Mouse (Mus musculus): ENCODE results near the gene Slc25a17. TPM values are rescaled to one million over a fixed set of nuclear protein-coding genes. Genes with fewer than 3 reads are reported as not detected.
A peak's percentile ranks its signal among the peaks of the same experiment; 100 is the strongest.

Slc25a17 gene
- polyA plus RNA-seq, 1 experiment from 2014 or later, result 93.7 TPM

DNA sequence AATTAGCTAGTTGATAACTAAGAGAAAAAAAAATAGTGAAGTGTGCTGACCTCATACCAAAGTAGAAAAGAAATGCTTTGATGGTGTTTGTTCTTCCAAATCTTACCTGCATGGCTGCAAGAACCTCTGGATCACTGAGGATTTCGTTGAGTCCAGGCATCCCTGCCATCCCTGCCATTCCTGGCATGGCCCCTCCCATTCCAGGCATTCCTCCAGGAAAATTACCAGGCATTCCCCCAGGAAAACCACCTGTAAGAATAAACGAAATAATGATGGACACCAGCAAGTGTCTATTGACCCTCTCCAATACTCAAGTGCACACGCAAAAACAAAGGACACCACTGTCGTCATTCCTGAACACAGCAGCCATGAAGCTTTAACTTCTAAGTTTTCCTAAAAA is 5.6 kb upstream of the Slc25a17 start:
- H3K27ac ChIP-seq, result no peak overlapping the region
- no peak overlapping the region for H3K4me3 ChIP-seq
- H3K27me3 ChIP-seq (ENCODE audit: insufficient read depth, poor library complexity, severe bottlenecking), result no peaks in the 10 kb centered on the region
- no peak for DNase-seq (ENCODE audit: low spot score)
- H3K9me3 ChIP-seq, result no peaks in the 10 kb centered on the region
- H3K4me1 ChIP-seq (replicated peaks), result peaks cover 4% of the 10 kb centered on the region
- WGBS, result 90% methylated on average over 4 of the region's 4 CpGs
- peaks cover 90% of the 10 kb centered on the region for H3K36me3 ChIP-seq

DNA sequence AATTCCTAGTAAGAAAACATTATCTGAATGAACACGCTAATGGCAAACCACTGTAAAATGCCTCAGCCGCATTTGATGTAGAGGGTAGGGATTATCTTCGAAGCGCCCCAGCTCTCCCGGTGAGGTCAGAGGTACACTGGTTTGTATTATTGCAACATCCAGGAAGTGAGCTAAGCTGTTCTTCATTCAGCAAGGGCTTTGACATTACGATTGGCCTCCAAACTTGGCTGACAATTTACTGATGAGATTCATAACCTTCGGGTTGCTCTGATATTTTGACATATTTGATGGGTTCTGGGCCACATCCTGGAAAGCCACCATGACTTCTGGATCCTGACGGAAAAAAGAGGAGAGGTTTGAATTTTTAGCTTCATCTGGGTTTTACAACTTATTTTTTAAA is 4.6 kb upstream of the Slc25a17 start:
- WGBS, result 95% methylated on average over 8 of the region's 8 CpGs
- no peaks in the 10 kb centered on the region for H3K27me3 ChIP-seq (ENCODE audit: insufficient read depth, poor library complexity, severe bottlenecking)
- no peak overlapping the region for H3K27ac ChIP-seq
- peaks cover 80% of the 10 kb centered on the region for H3K36me3 ChIP-seq
- H3K4me1 ChIP-seq (replicated peaks), result peaks cover 9% of the 10 kb centered on the region
- H3K4me3 ChIP-seq, result no peak overlapping the region
- no peak for DNase-seq (ENCODE audit: low spot score)
- H3K9me3 ChIP-seq, result no peaks in the 10 kb centered on the region

DNA sequence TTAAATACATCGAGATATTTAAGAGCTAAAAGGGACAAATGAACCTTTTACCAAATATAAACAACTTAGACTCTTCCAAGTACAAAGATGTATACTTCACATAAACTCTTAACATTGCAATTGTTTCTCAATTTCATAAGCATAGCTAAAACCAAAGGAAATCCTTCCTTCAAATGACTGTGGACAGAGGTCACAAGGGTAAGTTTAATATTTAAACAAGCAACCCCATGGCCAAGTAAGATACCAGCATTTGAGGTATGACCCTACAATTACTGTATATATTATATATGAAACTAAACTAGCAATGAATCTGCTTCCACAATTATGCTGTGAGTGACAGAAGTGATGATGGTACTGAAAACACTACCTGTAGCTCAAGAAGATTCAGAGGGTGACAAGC is 3.7 kb upstream of the Slc25a17 start:
- WGBS, result 93% methylated on average over 1 of the region's 1 CpGs
- peaks cover 70% of the 10 kb centered on the region for H3K36me3 ChIP-seq
- DNase-seq (ENCODE audit: low spot score), result no peak

DNA sequence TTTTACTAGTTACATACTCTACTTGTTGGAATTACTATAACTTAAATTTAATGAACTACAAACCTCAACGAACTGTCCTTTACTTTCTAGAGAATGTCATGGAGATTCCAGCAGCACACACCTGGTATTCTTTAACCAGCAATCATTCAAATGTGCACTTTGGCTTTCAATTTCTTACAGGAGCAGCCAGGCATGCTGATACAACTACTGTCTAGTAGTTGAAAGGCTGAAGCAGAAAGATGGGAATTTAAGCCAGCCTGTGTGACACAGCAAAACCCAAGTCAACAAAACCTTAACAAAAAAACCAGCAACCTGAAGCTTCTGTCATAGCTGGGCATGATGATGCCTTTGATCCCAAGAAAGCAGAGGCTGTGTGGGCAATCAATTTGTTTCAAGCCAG is 1.9 kb upstream of the Slc25a17 start:
- DNase-seq (ENCODE audit: low spot score), result no peak
- Histone ChIP-seq H3K36me3 (peaks cover 52% of the 10 kb centered on the region), H3K9me3 (no peaks in the 10 kb centered on the region), H3K4me3 (no peak overlapping the region), H3K4me1 (replicated peaks) (peaks cover 23% of the 10 kb centered on the region), H3K27ac (no peak overlapping the region), H3K27me3 (ENCODE audit: insufficient read depth, poor library complexity, severe bottlenecking) (no peaks in the 10 kb centered on the region)
- WGBS, result 86% methylated on average over 1 of the region's 1 CpGs

More for the DNA sequence above, 3.7 kb upstream of the Slc25a17 start:
- Histone ChIP-seq H3K4me1 (replicated peaks) (peaks cover 19% of the 10 kb centered on the region), H3K27ac (no peak overlapping the region), H3K9me3 (no peaks in the 10 kb centered on the region), H3K27me3 (ENCODE audit: insufficient read depth, poor library complexity, severe bottlenecking) (no peaks in the 10 kb centered on the region), H3K4me3 (no peak overlapping the region)

DNA sequence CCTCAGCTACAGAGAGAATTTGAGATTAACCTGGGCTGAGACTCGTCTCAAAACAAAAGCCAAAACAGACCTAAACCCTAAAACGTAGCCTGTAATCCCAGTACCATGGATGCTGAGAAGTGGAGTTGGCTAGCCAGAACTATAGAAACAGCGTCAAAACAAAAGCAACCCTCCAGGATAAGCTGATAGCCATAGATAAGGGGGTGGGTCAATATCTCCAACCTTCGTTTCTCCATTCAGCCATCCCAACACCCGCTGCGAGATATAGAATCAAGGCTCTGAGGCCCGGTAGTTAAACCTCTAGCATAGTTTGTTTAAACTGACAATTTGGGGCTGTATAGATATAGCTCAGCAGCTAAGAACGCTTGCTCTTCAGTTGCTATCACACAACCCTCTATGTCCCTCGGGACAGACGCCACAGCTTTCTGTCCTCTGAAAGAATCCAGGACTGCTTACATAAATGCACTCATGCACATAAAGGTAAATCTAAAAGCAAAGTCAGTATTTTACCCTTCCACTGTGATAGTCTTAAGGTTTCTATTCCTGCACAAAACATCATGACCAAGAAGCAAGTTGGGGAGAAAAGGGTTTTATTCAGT is 904 bp upstream of the Slc25a17 start:
- WGBS, result 43% methylated on average over 10 of the region's 10 CpGs
- no peak for DNase-seq (ENCODE audit: low spot score)
- H3K9me3 ChIP-seq, result no peaks in the 10 kb centered on the region
- H3K27ac ChIP-seq, result peak overlapping the region; percentile 91
- no peaks in the 10 kb centered on the region for H3K27me3 ChIP-seq (ENCODE audit: insufficient read depth, poor library complexity, severe bottlenecking)
- H3K4me3 ChIP-seq, result peak overlapping the region; percentile 75; the same call in 1 of the 2 replicates
- peaks cover 29% of the 10 kb centered on the region for H3K4me1 ChIP-seq (replicated peaks)
- H3K36me3 ChIP-seq, result peaks cover 42% of the 10 kb centered on the region

DNA sequence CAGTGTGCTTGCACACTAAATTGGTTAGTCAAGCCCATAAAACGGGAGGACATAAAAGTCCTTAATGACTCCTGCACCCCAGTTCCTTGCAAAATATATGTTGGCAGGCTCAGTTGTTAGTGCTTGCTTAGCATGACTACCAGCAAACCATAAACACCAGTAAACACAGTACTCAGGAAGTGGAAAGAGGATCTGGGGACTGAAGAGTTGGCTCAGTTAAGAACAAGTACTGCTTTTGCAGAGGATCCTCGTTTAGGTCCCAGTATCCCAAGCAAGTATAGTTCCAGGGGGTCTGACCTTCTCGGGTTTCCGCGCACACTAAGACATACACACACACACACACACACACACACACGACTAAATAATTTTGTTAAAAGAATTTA is 401 bp upstream of the Slc25a17 start:
- Histone ChIP-seq H3K9me3 (no peaks in the 10 kb centered on the region), H3K27ac (peak overlapping the region; percentile 91), H3K4me3 (peak overlapping the region; percentile 75), H3K36me3 (peaks cover 37% of the 10 kb centered on the region), H3K4me1 (replicated peaks) (peaks cover 30% of the 10 kb centered on the region), H3K27me3 (ENCODE audit: insufficient read depth, poor library complexity, severe bottlenecking) (no peaks in the 10 kb centered on the region)
- WGBS, result 39% methylated on average over 6 of the region's 6 CpGs
- DNase-seq (ENCODE audit: low spot score), result no peak

DNA sequence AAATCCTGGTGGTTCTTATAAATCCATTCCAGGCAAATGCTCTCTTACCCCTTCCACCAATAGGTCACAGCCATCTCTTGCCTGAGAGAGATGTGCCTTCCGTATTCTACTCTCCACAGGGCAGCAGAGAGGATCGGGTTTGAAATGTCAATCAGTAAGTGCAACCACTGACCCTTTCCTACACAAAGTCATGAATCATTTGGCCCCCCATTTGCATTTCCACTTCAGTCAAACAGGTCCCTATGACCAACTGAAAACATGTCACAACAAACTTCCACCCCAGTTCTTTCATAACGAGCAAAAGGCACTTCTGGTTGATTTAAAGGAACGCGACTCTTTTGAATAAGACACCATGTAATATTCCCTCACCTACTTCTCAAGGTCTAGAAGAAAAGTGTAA is 1.2 kb downstream of the Slc25a17 start:
- WGBS, result 90% methylated on average over 5 of the region's 5 CpGs
- DNase-seq (ENCODE audit: low spot score), result no peak
- H3K27ac ChIP-seq, result no peak overlapping the region
- peak overlapping the region; percentile 75 for H3K4me3 ChIP-seq
- H3K27me3 ChIP-seq (ENCODE audit: insufficient read depth, poor library complexity, severe bottlenecking), result no peaks in the 10 kb centered on the region
- peaks cover 22% of the 10 kb centered on the region for H3K36me3 ChIP-seq
- no peaks in the 10 kb centered on the region for H3K9me3 ChIP-seq
- H3K4me1 ChIP-seq (replicated peaks), result peaks cover 30% of the 10 kb centered on the region

DNA sequence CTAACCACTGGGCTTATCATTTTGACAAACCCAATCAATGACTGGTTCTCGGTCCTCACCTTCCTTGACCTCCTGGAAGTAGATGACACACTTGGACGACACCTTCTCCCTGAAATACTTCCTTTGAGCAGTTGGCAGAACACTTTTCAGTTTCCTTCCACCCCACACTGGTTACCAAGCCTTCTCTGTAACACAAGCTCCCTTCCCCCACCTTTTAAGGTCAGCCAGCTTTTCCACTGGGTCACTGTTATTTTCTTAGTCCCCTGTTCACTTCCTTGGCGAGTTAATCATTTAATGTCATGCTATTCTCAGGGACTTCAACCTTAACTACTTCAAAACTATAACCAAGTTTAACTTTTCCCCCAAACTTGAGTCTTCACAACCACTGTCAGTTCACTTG is 1.7 kb downstream of the Slc25a17 start:
- H3K36me3 ChIP-seq, result peaks cover 19% of the 10 kb centered on the region

DNA sequence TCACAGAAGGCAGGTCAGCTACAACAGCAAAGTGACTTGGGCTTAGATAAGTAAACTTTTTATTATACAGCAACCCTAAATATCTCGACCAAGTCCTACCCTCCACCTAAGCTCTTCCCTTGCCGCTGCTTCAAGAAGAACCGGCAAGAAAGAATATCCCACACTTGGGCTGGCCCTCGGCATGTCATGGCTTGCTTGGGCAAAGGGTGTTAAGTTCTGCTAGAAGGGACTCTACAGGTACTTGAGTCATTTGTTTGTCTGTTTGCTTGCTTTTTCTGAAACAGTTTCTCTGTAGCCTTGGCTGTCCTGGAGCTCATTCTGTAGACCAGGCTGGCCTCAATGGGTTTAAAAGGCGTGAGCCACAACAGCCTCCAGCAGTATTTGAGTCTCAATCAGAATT is 3.7 kb downstream of the Slc25a17 start:
- 47% methylated on average over 5 of the region's 5 CpGs for WGBS
- no peak overlapping the region for H3K4me3 ChIP-seq
- no peak for DNase-seq (ENCODE audit: low spot score)
- H3K36me3 ChIP-seq, result peaks cover 2% of the 10 kb centered on the region; the same call in 1 of the 2 replicates
- H3K27ac ChIP-seq, result no peak overlapping the region
- peaks cover 30% of the 10 kb centered on the region for H3K4me1 ChIP-seq (replicated peaks)
- no peaks in the 10 kb centered on the region for H3K9me3 ChIP-seq
- no peaks in the 10 kb centered on the region for H3K27me3 ChIP-seq (ENCODE audit: insufficient read depth, poor library complexity, severe bottlenecking)

More for the DNA sequence above, 1.7 kb downstream of the Slc25a17 start:
- Histone ChIP-seq H3K9me3 (no peaks in the 10 kb centered on the region), H3K27me3 (ENCODE audit: insufficient read depth, poor library complexity, severe bottlenecking) (no peaks in the 10 kb centered on the region), H3K27ac (no peak overlapping the region), H3K4me3 (no peak overlapping the region), H3K4me1 (replicated peaks) (peaks cover 30% of the 10 kb centered on the region)
- 84% methylated on average over 3 of the region's 3 CpGs for WGBS
- no peak for DNase-seq (ENCODE audit: low spot score)

DNA sequence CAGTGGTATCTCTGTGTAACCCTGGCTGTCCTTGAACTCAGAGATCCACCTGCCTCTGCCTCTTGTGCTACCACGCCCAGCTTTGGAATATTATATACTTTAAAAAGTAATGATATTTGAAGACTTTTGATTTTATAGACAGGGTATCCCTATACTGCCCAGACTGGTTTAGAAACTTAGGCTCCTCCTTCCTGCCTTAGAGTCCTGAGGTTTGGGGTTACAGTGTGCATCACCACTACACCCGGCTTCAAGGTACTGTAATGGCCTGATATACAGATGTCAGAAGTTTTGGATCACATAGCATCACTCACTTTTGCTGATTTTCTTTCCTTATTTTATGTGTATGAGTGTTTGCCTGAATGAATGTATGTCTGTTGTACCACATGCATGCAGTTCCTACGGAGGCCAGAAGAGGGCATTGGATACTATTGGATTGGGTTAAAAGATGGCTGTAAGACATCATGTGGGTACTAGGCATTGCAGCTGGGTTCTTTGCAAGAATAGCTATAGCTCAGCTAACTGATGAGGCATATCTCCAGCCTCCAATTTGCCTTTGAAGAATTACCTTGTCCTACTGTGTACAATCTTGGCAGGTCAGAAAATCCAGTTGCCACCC is 5.4 kb downstream of the Slc25a17 start:
- no peaks in the 10 kb centered on the region for H3K27me3 ChIP-seq (ENCODE audit: insufficient read depth, poor library complexity, severe bottlenecking)
- H3K4me1 ChIP-seq (replicated peaks), result peaks cover 21% of the 10 kb centered on the region
- no peak overlapping the region for H3K27ac ChIP-seq
- H3K9me3 ChIP-seq, result no peaks in the 10 kb centered on the region
- 64% methylated on average over 3 of the region's 3 CpGs for WGBS
- peak; percentile 61 for DNase-seq (ENCODE audit: low spot score)
- H3K36me3 ChIP-seq, result peaks cover 2% of the 10 kb centered on the region; the same call in 1 of the 2 replicates
- H3K4me3 ChIP-seq, result no peak overlapping the region

DNA sequence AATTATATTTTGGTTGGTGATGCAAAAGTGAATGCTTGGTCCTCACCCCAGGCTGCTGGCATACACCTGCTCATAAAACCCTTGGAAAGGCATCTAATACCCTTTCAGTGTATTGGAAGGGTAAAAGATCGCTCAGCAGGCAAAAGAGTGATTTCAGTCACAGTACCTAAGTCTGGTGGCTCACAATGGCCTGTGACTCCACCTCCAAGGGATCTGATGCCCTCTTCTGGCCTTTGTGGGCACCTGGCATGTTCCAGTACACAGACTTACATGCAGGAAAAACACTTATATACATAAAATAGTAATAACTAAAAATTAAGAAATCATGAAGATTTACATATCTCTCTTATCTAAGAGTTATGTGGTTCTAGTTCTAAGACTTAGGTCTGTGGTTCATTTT is 8.0 kb downstream of the Slc25a17 start:
- H3K27me3 ChIP-seq (ENCODE audit: insufficient read depth, poor library complexity, severe bottlenecking), result no peaks in the 10 kb centered on the region
- H3K27ac ChIP-seq, result no peak overlapping the region
- DNase-seq (ENCODE audit: low spot score), result no peak
- H3K4me3 ChIP-seq, result no peak overlapping the region
- peaks cover 7% of the 10 kb centered on the region; the same call in 1 of the 2 replicates for H3K4me1 ChIP-seq (replicated peaks)
- no peaks in the 10 kb centered on the region for H3K9me3 ChIP-seq
- WGBS, result 79% methylated on average over 1 of the region's 1 CpGs
- peaks cover 2% of the 10 kb centered on the region; the same call in 1 of the 2 replicates for H3K36me3 ChIP-seq

DNA sequence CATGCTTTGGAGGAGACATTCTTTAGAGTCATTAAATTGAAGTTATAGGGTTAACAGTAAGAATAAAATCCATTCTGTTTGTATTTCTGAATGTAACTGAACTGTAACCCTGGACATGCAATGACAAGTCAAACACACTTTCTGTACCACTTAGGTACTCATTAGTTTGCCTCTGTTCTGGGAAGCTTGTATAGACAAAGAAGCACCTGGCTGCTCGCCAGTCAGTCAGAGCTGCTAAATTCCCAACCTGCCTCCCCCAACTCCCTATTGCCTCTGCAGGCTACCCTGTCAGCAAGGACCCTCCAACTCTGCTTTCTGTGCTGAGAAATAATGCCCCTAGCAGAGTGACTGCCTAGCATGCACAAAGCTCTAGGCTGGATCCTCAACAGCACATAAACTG is 10.2 kb downstream of the Slc25a17 start:
- Histone ChIP-seq H3K27me3 (ENCODE audit: insufficient read depth, poor library complexity, severe bottlenecking) (no peaks in the 10 kb centered on the region), H3K27ac (no peak overlapping the region), H3K4me3 (no peak overlapping the region), H3K36me3 (0 out of 2 replicates have a peak, but pooled peaks cover 2% of the 10 kb centered on the region), H3K9me3 (no peaks in the 10 kb centered on the region), H3K4me1 (replicated peaks) (no peaks in the 10 kb centered on the region)
- WGBS, result 79% methylated on average over 1 of the region's 1 CpGs
- DNase-seq (ENCODE audit: low spot score), result no peak

DNA sequence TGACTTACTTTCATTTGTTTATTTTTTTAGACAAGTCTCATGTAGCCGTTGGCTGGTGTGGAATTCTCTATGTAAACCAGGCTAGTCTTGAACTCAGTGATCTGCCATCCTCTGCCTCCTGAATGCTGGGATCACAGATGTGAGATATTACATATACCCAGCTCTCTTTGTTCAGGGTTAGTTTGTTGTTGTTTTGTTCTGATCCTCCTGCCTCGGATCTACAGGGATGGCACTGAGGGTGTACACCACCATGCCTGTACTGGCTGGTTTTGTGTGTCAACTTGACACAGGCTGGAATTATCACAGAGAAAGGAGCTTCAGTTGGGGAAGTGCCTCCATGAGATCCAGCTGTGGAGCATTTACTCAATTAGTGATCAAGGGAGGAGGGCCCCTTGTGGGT is 12.2 kb downstream of the Slc25a17 start:
- Histone ChIP-seq H3K27ac (no peak overlapping the region), H3K4me1 (replicated peaks) (no peaks in the 10 kb centered on the region), H3K9me3 (no peaks in the 10 kb centered on the region), H3K4me3 (no peak overlapping the region), H3K27me3 (ENCODE audit: insufficient read depth, poor library complexity, severe bottlenecking) (no peaks in the 10 kb centered on the region), H3K36me3 (peaks cover 14% of the 10 kb centered on the region)
- 76% methylated on average over 2 of the region's 2 CpGs for WGBS
- no peak for DNase-seq (ENCODE audit: low spot score)
